Mouse (Mus musculus): ENCODE results near the gene Catsper4. TPM values are rescaled to one million over a fixed set of nuclear protein-coding genes. Genes with fewer than 3 reads are reported as not detected.

Gene Catsper4
- polyA plus RNA-seq, 1 experiment from 2014 or later, result not detected

DNA sequence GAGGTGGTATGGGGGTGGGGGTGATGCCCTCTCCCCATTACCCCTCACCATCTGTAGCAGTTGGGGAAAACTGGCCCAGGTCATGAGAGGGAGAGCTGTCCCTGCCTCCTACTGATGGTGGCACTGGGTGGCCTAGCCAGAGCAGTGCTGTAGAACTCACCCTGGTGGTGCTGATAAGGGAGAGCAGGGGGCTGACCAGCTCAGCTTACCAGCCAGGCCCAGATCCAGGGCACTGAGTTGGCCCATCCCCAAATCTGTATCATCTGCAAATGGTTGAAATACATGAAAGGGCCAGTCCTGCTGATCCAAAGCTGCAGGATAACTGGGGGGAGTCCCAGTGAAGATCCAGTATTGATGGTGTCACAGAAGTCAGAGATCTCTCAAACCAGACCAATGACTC is 45.4 kb downstream of the Catsper4 start:
- Histone ChIP-seq H3K27ac (ENCODE audit: low read depth, low read length) (no peak overlapping the region), H3K4me3 (ENCODE audit: low read depth, low read length) (no peak overlapping the region), H3K36me3 (ENCODE audit: control insufficient read depth, insufficient read depth, low read length) (no peaks in the 10 kb centered on the region)

DNA sequence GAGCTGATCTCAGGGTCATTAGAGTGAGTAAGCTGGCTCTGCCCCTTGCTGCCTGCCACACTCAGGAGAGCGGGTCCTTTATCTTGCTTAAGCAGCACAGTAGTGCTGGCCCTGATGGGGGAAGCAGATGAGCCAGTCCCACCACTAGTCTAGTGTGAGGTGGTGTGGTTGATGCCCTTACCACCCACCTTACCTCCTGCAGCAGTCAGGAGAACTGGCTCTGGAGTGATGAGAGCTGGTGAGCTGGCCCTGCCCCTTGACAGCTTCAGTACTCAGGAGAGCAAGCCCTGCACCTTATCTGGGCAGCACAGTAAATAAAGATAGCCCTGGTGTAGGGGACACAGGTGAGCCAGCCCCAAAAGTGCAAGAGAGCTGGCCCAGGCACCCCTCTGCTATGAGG is 46.1 kb downstream of the Catsper4 start:
- Histone ChIP-seq H3K36me3 (ENCODE audit: control insufficient read depth, insufficient read depth, low read length) (no peaks in the 10 kb centered on the region), H3K4me2 (ENCODE audit: low read depth, low read length, severe bottlenecking) (no peak overlapping the region), H3K27ac (ENCODE audit: low read depth, low read length) (no peak overlapping the region), H3K9ac (ENCODE audit: low read length) (no peak overlapping the region), H3K27me3 (ENCODE audit: control insufficient read depth, insufficient read depth, low read length) (no peaks in the 10 kb centered on the region), H3K9me3 (ENCODE audit: control insufficient read depth, low read length) (no peaks in the 10 kb centered on the region), H3K4me3 (ENCODE audit: low read depth, low read length) (no peak overlapping the region), H3K4me1 (replicated peaks; ENCODE audit: control insufficient read depth, insufficient read depth, low read length) (peaks cover 3% of the 10 kb centered on the region; the same call in 1 of the 2 replicates)
- DNase-seq (ENCODE audit: low spot score) (no peak), ATAC-seq (replicated peaks; ENCODE audit: low FRiP score) (no peak)
- WGBS, result 96% methylated on average over 1 of the region's 1 CpGs

More for the DNA sequence above, 45.4 kb downstream of the Catsper4 start:
- H3K4me2 ChIP-seq (ENCODE audit: low read depth, low read length, severe bottlenecking), result no peak overlapping the region
- ATAC-seq (replicated peaks; ENCODE audit: low FRiP score), result no peak
- H3K4me1 ChIP-seq (replicated peaks; ENCODE audit: control insufficient read depth, insufficient read depth, low read length), result peaks cover 3% of the 10 kb centered on the region; the same call in 1 of the 2 replicates
- H3K27me3 ChIP-seq (ENCODE audit: control insufficient read depth, insufficient read depth, low read length), result no peaks in the 10 kb centered on the region
- no peak overlapping the region for H3K9ac ChIP-seq (ENCODE audit: low read length)
- no peaks in the 10 kb centered on the region for H3K9me3 ChIP-seq (ENCODE audit: control insufficient read depth, low read length)
- no peak for DNase-seq (ENCODE audit: low spot score)

DNA sequence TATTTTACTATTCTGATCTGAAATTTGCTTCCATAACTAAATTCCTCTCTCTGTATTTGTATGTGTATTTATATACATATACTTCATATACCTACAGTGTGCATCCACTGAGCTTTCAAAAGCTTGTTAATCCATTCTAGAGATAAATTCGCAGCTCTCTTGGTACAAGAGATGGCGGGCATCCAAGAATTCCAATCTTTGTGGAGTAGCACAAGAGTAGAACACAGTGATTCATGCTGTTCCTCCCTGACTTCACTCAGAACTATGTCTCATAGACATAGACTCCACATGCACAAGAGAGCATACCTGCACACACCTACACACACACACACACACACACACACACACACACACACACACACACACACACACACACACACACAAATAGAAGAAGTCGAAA is 54.8 kb downstream of the Catsper4 start:
- H3K36me3 ChIP-seq (ENCODE audit: control insufficient read depth, insufficient read depth, low read length), result no peaks in the 10 kb centered on the region; the same call in 1 of the 2 replicates
- H3K4me1 ChIP-seq (replicated peaks; ENCODE audit: control insufficient read depth, insufficient read depth, low read length), result no peaks in the 10 kb centered on the region
- 93% methylated on average over 3 of the region's 3 CpGs for WGBS
- DNase-seq (ENCODE audit: low spot score) (no peak), ATAC-seq (replicated peaks; ENCODE audit: low FRiP score) (no peak)
- H3K4me2 ChIP-seq (ENCODE audit: low read depth, low read length, severe bottlenecking), result no peak overlapping the region
- no peak overlapping the region for H3K9ac ChIP-seq (ENCODE audit: low read length)
- no peaks in the 10 kb centered on the region for H3K27me3 ChIP-seq (ENCODE audit: control insufficient read depth, insufficient read depth, low read length)
- H3K4me3 ChIP-seq (ENCODE audit: low read depth, low read length), result no peak overlapping the region
- H3K9me3 ChIP-seq (ENCODE audit: control insufficient read depth, low read length), result no peaks in the 10 kb centered on the region
- no peak overlapping the region for H3K27ac ChIP-seq (ENCODE audit: low read depth, low read length)

DNA sequence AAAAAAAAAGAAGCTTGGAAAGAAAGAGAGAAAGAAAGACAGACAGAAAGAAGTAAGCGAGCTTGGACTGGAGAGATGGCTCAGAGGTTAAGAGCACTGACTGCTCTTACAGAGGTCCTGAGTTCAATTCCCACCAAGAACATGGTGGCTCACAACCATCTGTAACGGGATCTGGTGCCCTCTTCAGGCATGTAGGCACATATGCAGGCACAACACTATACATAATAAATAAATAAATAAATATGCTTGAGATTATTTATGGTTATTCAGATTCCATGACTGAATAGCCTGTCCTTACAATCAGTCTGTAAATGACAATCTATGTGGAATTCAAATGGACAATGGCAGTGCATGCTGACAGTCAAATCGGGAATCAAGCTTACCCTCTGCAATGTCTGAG is 60.3 kb downstream of the Catsper4 start:
- Histone ChIP-seq H3K9ac (ENCODE audit: low read length) (no peak overlapping the region), H3K27me3 (ENCODE audit: control insufficient read depth, insufficient read depth, low read length) (no peaks in the 10 kb centered on the region), H3K36me3 (ENCODE audit: control insufficient read depth, insufficient read depth, low read length) (no peaks in the 10 kb centered on the region; the same call in 1 of the 2 replicates), H3K4me2 (ENCODE audit: low read depth, low read length, severe bottlenecking) (no peak overlapping the region), H3K4me3 (ENCODE audit: low read depth, low read length) (no peak overlapping the region), H3K27ac (ENCODE audit: low read depth, low read length) (no peak overlapping the region), H3K4me1 (replicated peaks; ENCODE audit: control insufficient read depth, insufficient read depth, low read length) (no peaks in the 10 kb centered on the region), H3K9me3 (ENCODE audit: control insufficient read depth, low read length) (no peaks in the 10 kb centered on the region)
- ATAC-seq (replicated peaks; ENCODE audit: low FRiP score) (no peak), DNase-seq (ENCODE audit: low spot score) (no peak)
- 94% methylated on average over 3 of the region's 3 CpGs for WGBS

DNA sequence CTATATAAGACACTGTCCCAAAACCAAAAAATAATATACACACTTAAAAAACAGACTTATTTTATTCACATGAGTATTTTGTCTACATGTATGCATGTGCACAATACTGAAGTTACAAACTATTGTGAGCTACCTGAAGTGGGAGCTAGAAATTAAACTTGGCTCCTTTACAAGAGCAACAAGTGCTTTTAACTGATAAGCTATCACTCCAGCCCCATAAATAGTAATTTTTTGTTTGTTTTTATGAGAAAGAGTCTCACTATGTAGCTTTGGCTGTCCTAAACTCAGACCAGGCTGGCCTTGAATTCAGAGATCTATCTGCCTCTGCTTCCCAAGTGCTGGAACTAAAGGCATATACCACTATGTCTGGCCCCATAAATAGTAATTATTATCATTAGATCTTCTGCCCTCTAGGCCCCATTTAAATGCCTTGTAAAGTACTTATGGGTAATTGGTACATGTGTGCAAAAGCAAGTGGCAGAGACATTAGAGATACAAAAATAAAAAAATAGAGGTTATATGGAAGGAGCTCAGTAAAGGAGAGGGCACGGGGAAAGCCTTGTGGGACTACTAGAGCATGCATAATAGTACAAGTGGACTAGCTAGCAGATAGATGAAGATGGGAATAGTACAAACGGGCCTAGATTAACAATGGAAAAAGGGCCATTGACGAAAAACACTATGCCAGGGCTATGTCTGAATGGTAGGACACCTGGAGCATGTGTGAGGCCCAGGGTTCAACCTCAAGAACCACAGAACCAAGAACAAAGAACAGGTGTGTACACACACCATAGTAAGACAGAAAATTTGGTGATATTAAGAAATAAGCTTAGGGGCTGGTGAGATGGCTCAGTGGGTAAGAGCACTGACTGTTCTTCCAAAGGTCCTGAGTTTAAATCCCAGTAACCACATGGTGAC is 61.4 kb downstream of the Catsper4 start:
- Histone ChIP-seq H3K27me3 (ENCODE audit: control insufficient read depth, insufficient read depth, low read length) (no peaks in the 10 kb centered on the region), H3K4me2 (ENCODE audit: low read depth, low read length, severe bottlenecking) (no peak overlapping the region), H3K27ac (ENCODE audit: low read depth, low read length) (no peak overlapping the region), H3K9me3 (ENCODE audit: control insufficient read depth, low read length) (no peaks in the 10 kb centered on the region), H3K9ac (ENCODE audit: low read length) (no peak overlapping the region), H3K36me3 (ENCODE audit: control insufficient read depth, insufficient read depth, low read length) (no peaks in the 10 kb centered on the region; the same call in 1 of the 2 replicates), H3K4me1 (replicated peaks; ENCODE audit: control insufficient read depth, insufficient read depth, low read length) (no peaks in the 10 kb centered on the region), H3K4me3 (ENCODE audit: low read depth, low read length) (no peak overlapping the region)
- WGBS, result 89% methylated on average over 3 of the region's 3 CpGs
- DNase-seq (ENCODE audit: low spot score) (no peak), ATAC-seq (replicated peaks; ENCODE audit: low FRiP score) (no peak)

DNA sequence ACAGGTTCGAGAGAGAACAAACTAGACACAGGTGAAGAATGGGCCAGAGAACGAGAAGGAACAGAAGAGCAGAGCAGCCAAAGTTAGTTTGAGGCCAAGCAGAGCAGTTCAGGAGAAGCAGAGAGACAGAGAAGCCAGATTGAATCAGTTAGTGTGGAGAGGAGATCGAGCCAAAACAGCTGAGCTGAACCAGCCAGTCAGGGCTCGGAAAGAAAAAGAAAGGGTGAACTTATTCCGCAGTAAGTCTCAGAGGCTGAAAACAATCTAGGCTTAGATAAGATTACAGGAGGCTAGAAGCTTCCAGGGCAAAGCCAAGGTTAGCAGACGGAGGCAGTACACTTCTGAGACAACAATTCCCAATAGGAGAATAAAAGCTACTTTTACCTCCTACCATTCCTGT is 62.2 kb downstream of the Catsper4 start:
- Histone ChIP-seq H3K4me1 (replicated peaks; ENCODE audit: control insufficient read depth, insufficient read depth, low read length) (no peaks in the 10 kb centered on the region), H3K9ac (ENCODE audit: low read length) (no peak overlapping the region), H3K4me2 (ENCODE audit: low read depth, low read length, severe bottlenecking) (no peak overlapping the region), H3K27me3 (ENCODE audit: control insufficient read depth, insufficient read depth, low read length) (no peaks in the 10 kb centered on the region), H3K36me3 (ENCODE audit: control insufficient read depth, insufficient read depth, low read length) (no peaks in the 10 kb centered on the region; the same call in 1 of the 2 replicates), H3K4me3 (ENCODE audit: low read depth, low read length) (no peak overlapping the region), H3K9me3 (ENCODE audit: control insufficient read depth, low read length) (no peaks in the 10 kb centered on the region), H3K27ac (ENCODE audit: low read depth, low read length) (no peak overlapping the region)
- 85% methylated on average over 6 of the region's 6 CpGs for WGBS
- no peak for DNase-seq (ENCODE audit: low spot score)
- no peak for ATAC-seq (replicated peaks; ENCODE audit: low FRiP score)

DNA sequence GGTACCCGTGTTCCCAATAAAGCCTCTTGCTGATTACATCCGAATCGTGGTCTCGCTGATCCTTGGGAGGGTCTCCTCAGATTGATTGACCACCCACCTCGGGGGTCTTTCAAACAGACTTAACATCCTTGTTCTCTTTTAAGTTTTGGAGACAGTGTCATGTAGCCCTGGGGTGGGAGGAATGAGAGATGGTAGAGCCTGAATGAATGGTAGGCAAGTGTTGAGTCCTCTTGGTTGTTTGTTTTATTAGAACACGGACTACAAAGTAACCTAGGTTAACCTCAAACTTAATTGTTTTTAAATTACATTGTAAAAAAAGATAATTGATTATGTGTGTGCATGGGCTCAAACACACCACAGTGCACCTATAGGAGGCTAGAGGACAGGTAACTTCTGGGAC is 62.6 kb downstream of the Catsper4 start:
- no peak overlapping the region for H3K9ac ChIP-seq (ENCODE audit: low read length)
- no peaks in the 10 kb centered on the region for H3K27me3 ChIP-seq (ENCODE audit: control insufficient read depth, insufficient read depth, low read length)
- no peak for DNase-seq (ENCODE audit: low spot score)
- H3K4me2 ChIP-seq (ENCODE audit: low read depth, low read length, severe bottlenecking), result no peak overlapping the region
- no peak for ATAC-seq (replicated peaks; ENCODE audit: low FRiP score)
- no peak overlapping the region for H3K27ac ChIP-seq (ENCODE audit: low read depth, low read length)
- H3K36me3 ChIP-seq (ENCODE audit: control insufficient read depth, insufficient read depth, low read length), result no peaks in the 10 kb centered on the region; the same call in 1 of the 2 replicates
- H3K4me1 ChIP-seq (replicated peaks; ENCODE audit: control insufficient read depth, insufficient read depth, low read length), result no peaks in the 10 kb centered on the region
- 94% methylated on average over 5 of the region's 6 CpGs for WGBS
- no peak overlapping the region for H3K4me3 ChIP-seq (ENCODE audit: low read depth, low read length)
- no peaks in the 10 kb centered on the region for H3K9me3 ChIP-seq (ENCODE audit: control insufficient read depth, low read length)
